Mouse (Mus musculus) adipose tissue, adult 10 weeks (tissue): ENCODE data around the gene Olfr1406. TPM values are rescaled to one million over a fixed set of nuclear protein-coding genes. Genes with fewer than 3 reads are reported as not detected.

Experiments used
- polyA plus RNA-seq: library from polyadenylated mRNA; stranded (reverse); fragments of 350-450 nt; fragmentation: Illumina TruSeq; extraction: RNeasy Lipid Tissue Mini Kit (QIAGEN cat#74804); gene quantifications from one replicate; pipeline ENCODE4 v1.2.3, GENCODE M21; 2014; ENCODE audit warnings: low read depth, low replicate concordance

Olfr1406 gene
- not detected for polyA plus RNA-seq

GRCm38 (mm10) chr1:173190540-173190939 lies at the start of gene Olfr1406:
Gene Olfr1406, minus strand, starts transcription at chr1:173190640.

GRCm38 (mm10) chr1:173227081-173227480 lies 36.6 kb upstream of the Olfr1406 start, which contains the start of gene Fcer1a:
Gene Fcer1a, minus strand, starts transcription at chr1:173227214.

GRCm38 (mm10) chr1:173212092-173212491 lies 21.7 kb upstream of the Olfr1406 start, which contains the start of gene Olfr1404:
Gene Olfr1404, plus strand, starts transcription at chr1:173212392.

GRCm38 (mm10) chr1:173197508-173197907 lies 7.1 kb upstream of the Olfr1406 start, which contains the start of gene Olfr218:
Gene Olfr218, plus strand, starts transcription at chr1:173197808.

GRCm38 (mm10) chr1:173137274-173137673 lies 53.2 kb downstream of the Olfr1406 start, which contains the start of gene Olfr1408:
Gene Olfr1408, minus strand, starts transcription at chr1:173137374.

Other genes starting within 250 kb of the Olfr1406 start
- not detected for gene Olfr16, start 240.2 kb downstream of the Olfr1406 start, polyA plus RNA-seq
- not detected for gene Olfr1408, start 53.3 kb downstream of the Olfr1406 start, polyA plus RNA-seq
- not detected for gene Olfr218, start 7.2 kb upstream of the Olfr1406 start, polyA plus RNA-seq
- not detected for gene Olfr1404, start 21.8 kb upstream of the Olfr1406 start, polyA plus RNA-seq
- 0.55 TPM for gene Fcer1a, start 36.6 kb upstream of the Olfr1406 start, polyA plus RNA-seq
- gene Olfr418, start 75.4 kb upstream of the Olfr1406 start, polyA plus RNA-seq: not detected
- gene Mptx2, start 87.1 kb upstream of the Olfr1406 start, polyA plus RNA-seq: not detected
- gene Ackr1, start 143.1 kb upstream of the Olfr1406 start, polyA plus RNA-seq: 5.3 TPM
- gene Aim2, start 160.2 kb upstream of the Olfr1406 start, polyA plus RNA-seq: 4.7 TPM
- 6.9 TPM for gene Cadm3, start 177.1 kb upstream of the Olfr1406 start, polyA plus RNA-seq